Mouse (Mus musculus): ENCODE data around the gene Fzd2. TPM values are rescaled to one million over a fixed set of nuclear protein-coding genes. Genes with fewer than 3 reads are reported as not detected.
A peak's percentile ranks its signal among the peaks of the same experiment; 100 is the strongest.
"Not testable (repeated sequence)": the region's sequence is repeated elsewhere in the genome, so short reads cannot be mapped to it uniquely, and the experiment has no call there.

The Fzd2 gene
- total RNA-seq (2021) = 1 to 10 TPM; 7.3 to 7.5 TPM
- long read RNA-seq, transcript Fzd2-201 (1 exons, 3,663 nt) = major isoform, 13 of 13 reads
- long read RNA-seq, partial matches to known transcripts = 0 of 13 reads
- long read RNA-seq, other reads (novel, unspliced or antisense) = 0 of 13 reads

DNA sequence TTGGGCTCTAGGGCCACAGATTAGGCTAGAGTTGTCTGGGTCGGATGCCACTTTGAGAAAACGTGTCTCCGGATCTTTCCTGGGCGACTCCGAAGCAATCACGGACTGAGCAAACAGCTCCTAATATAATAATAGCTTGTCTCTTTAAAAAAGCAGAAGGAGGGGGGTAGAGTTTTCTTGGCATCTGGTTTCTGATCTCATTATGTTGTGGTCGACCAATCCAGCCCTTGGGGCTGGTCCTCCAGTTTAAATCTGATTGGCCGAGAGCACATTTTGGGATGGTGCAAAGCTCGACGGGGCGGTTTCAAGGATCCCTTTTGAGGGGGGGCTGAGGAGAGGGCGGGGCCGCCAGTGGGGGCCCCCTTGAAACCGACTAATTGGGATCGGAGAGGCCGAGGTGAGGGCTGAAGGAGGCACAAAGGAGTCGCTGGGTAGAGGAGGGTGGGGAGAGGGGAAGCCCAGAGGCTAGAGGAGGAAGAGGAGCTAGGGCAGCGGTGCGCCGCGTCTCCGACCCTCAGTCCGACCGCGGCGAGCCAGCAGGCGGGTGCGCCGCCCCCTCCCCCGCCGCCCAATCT lies at the start of gene Fzd2:
Fzd2 (plus strand) TSS at position 387 of the 575 bp plus-strand sequence.
- peak in 1 of 2 experiments; percentile 71 for DNase-seq (ENCODE audit: low spot score in 2 of 2)

- DNase-seq (ENCODE audit: low spot score in 2 of 2) = no peak
Measured at GRCm38 (mm10) chr11:102555400-102556030, 48.7 kb upstream of the Fzd2 start.

DNA sequence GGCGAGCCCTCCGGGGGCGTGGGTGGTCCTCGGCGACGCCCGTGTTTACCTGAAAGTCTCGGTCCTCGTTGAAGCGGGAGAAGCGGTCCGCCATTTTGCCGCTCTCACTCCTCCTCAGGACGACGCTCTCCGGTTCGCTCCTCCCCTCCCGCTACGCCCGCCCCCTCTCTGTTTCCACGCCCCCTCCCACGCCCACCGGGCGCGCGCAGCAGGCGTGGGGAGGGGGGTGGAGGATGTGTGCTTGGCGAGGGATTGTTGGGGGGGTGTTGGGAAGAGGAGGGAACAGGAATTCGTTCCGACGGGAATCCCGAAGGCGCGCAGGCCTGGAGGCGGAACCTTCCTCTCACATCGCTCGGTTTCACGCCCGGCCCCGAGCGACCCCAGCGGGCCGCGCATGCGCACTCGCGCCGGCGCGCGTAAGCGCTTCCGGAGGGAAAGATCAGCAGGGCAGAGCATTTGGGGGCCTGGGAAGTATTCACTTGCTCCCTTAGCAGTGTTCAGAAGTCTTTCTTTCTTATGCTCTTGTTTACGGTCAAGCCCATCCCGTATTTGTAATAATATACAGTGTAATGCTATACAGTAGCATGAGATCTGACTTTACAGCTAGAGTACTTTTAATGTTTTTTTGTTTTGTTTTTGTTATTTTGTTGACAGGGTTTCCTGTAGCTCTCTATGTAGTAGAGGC lies 48.0 kb upstream of the Fzd2 start, which contains the start of gene Gpatch8:
Gpatch8 (minus strand) TSS at position 362 of the 685 bp plus-strand sequence.
- peak; percentile 93 to 95 for DNase-seq (ENCODE audit: low spot score in 2 of 2)

- no peak for DNase-seq (ENCODE audit: low spot score in 2 of 2)
Measured at GRCm38 (mm10) chr11:102556716-102557074, 47.5 kb upstream of the Fzd2 start.

DNA sequence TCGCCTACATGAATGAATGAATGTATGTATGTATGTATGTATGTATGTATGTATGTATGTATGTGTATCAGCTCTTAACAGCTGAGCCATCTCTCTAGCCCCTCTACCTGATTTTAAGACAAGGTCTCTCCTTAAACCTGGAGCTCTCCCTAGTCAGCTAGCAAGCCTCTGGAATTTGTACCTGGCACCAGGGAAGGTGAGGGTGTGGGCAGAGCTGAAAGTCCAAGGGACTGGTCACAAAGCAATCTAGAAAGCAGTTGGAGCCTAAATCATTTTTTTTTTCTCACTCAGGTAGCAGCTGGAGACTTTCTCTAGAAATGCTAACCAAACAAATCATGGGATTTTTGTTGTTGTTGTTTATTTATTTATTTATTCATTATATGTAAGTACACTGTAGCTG lies 46.8 kb upstream of the Fzd2 start:
- no peak for DNase-seq (ENCODE audit: low spot score in 2 of 2)

DNA sequence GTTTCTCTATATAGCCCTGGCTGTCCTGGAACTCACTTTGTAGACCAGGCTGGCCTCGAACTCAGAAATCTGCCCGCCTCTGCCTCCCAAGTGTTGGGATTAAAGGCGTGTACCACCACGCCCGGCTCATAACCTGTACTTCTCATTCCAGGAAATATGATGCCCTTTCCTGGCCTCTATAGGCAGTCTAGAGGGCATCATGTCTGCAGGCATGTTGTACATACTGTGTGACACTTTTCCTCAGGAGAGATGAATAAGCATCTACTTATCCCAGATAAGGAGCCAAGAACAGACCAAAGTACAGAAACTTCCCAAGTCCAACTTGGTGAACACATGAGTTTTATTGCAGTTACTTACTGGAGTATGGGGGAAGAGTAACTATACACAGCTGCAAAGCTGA lies 45.5 kb upstream of the Fzd2 start:
- DNase-seq (ENCODE audit: low spot score in 2 of 2) = no peak

DNA sequence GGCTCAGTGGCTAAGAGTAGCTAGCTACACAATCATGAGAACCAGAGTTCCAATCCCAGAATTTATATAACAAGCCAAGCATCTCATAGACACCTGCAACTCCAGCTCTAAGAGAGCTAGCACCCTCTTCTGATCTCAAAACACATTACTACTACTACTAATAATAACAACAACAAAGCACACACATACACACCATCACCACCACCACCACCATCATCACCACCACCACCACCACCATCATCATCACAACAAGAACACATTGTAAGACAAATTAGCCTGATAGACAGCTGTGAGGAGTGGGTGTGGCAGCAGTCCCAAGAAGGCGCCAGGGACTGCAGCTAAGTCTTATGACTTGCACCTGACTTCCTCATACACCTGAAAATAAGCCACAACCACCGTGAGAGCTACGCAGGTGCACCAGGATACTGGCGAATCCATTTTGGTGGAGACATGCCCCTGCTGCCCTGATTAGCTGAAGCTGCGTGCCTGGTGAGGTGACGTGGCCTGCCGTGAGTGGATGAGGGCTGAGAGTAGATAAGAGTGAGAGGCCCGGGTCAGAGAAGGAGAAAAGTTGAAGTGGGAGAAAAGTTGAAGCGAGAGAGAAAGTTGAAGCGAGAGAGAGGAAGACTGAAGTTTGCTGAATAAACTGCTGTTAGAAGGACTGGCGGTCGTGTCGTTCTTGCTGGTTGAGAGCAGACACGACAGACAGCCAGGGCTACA lies 39.1 kb upstream of the Fzd2 start:
- DNase-seq (ENCODE audit: low spot score in 2 of 2) = not testable (repeated sequence)

GRCm38 (mm10) chr11:102565741-102566140 lies 38.5 kb upstream of the Fzd2 start:
- DNase-seq (ENCODE audit: low spot score in 2 of 2) = no peak

DNA sequence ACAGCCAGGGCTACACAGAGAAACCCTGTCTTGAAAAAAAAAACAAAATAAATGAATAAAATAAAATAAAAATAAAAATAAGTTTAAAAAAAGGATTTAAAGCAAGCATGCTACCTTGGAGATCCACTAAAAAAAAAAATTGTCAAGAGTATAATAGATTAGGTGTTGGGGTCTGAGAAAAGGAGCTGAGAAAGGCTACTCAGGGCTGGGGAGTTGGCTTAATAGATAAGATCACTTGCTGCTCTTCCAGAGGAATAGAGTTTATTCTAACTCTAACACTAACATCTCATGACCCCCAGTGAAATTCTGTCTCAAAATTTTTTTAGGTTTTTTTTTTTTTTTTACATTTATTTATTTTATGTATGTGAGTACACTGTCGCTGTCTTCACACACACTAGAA lies 37.9 kb upstream of the Fzd2 start:
- no peak for DNase-seq (ENCODE audit: low spot score in 2 of 2)

- DNase-seq (ENCODE audit: low spot score in 2 of 2) = no peak
Measured at GRCm38 (mm10) chr11:102567157-102567556, 37.0 kb upstream of the Fzd2 start.

- no peak for DNase-seq (ENCODE audit: low spot score in 2 of 2)
Measured at GRCm38 (mm10) chr11:102567723-102568122, 36.5 kb upstream of the Fzd2 start.

DNA sequence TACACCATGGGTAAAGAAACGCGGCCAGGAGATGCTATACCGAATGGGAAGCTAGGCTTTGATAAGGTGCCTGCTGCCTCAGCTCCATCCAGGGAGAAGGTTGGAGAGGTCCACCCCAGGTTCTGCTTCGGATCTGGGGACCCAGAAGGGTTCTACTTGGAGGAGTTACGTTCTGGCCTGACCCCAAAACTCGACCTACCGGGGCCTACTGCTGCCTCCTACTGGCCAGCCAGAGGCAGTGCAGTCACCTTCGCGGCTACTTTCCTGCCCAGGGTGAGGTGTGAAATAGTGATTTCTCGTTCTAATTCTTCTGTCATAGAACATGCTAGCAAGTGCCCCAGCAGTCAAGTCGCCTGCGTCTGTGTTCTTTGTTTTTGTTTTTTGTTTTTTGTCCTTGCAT lies 36.0 kb upstream of the Fzd2 start:
- no peak for DNase-seq (ENCODE audit: low spot score in 2 of 2)

- no peak for DNase-seq (ENCODE audit: low spot score in 2 of 2)
Measured at GRCm38 (mm10) chr11:102568756-102569377, 35.3 kb upstream of the Fzd2 start.

GRCm38 (mm10) chr11:102572866-102573663 lies 31.1 kb upstream of the Fzd2 start:
- DNase-seq (ENCODE audit: low spot score in 2 of 2) = peak; percentile 70 to 88

DNA sequence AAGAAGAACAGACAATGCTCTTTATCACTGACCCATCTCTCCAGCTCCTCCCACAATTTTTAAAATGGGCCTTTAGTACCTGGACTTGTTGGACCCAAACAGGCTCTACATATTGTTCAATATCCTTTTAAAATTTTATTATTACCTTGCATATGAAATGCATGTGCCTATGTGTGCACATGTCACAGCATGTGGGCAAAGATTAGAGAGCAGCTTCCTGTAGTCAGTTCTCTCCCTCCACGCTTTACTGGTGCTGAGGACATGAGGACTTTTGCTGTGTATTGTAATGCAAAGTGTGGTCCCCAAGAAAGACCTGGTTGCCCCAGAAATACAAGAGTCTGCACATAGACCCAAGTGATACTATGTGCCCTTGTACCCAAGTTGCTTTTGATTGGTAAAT lies 29.2 kb upstream of the Fzd2 start:
- DNase-seq (ENCODE audit: low spot score in 2 of 2) = no peak

DNA sequence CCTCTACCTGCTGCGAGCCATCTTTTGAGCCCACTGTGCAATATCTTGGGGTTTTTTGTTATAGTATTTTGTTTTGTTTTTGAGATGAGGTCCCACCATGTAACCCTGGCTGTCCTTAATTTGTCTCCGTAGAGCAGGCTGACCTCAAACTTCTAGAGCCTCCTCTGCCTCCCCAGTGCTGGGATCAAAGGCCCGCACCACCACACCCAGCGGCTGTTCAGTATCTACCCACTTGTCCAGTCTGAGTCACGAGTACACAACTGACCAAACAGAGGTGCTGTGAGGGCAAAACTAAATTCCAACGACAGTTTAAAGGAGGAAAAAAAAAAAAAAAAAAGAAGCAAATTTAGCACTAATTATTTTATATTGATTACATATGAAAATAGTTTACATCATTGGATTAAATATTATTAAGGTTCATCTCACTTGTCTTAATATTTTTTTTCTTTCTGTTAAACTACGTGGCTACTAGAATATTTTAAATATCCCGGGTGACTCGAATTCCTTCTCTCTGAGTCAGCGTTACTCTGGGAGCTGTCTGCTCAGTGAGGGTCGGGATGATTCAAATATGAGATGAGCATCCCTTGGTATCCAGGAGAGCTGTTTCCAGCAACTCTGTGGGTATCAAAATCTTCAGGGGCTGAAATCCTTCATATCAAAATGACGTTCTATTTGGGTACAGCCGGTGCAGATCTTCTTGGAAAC lies 28.0 kb upstream of the Fzd2 start:
- DNase-seq (ENCODE audit: low spot score in 2 of 2) = no peak

GRCm38 (mm10) chr11:102578341-102579118 lies 25.7 kb upstream of the Fzd2 start:
- peak; percentile 37 to 48 for DNase-seq (ENCODE audit: low spot score in 2 of 2)

- DNase-seq (ENCODE audit: low spot score in 2 of 2) = no peak
Measured at GRCm38 (mm10) chr11:102579165-102580033, 24.8 kb upstream of the Fzd2 start, which contains the start of gene Gm11627. Gm11627 (minus strand) TSS chr11:102579461.

Data from layer of hippocampus, adult 18-20 months (tissue).